In genomic region chr14:122482081-122483023, GRCm38 (mm10) we compare ENCODE assay signal across 13 mouse cellular contexts. TPM values are rescaled to one million over a fixed set of nuclear protein-coding genes. Genes with fewer than 3 reads are reported as not detected.
DNase-seq lines count a peak whose midpoint lies in the region; ATAC-seq and TF ChIP-seq lines count a peak whose summit lies in the region.
"Had no signal": no experiment of that assay in that cellular context is flagged by ENCODE, and none has a peak within 500 bp of the region (broad histone marks: within the 10 kb centered on the region; RNA-seq: fewer than 3 reads in every experiment).

No protein-coding gene starts in this region.

- peak overlapping the region; percentile 57 for H3K4me3 ChIP-seq in layer of hippocampus, adult 2 months
- no peak overlapping the region for H3K4me3 ChIP-seq in embryonic facial prominence, embryonic 12.5 days
- H3K4me3 ChIP-seq in neural tube, embryonic 15.5 days (replicated peaks): peak overlapping the region; percentile 19
- H3K4me3 ChIP-seq: intestine, embryonic 15.5 days had no signal

- H3K36me3 ChIP-seq in embryonic facial prominence, embryonic 12.5 days: no peaks in the 10 kb centered on the region
- no peaks in the 10 kb centered on the region for H3K36me3 ChIP-seq in neural tube, embryonic 15.5 days
- H3K36me3 ChIP-seq: intestine, embryonic 15.5 days had no signal

- no peak overlapping the region for H3K9ac ChIP-seq in embryonic facial prominence, embryonic 12.5 days
- H3K9ac ChIP-seq in neural tube, embryonic 15.5 days (replicated peaks): peak overlapping the region; percentile 36; the same call in 1 of the 2 replicates
- H3K9ac ChIP-seq: intestine, embryonic 15.5 days had no signal

- DNase-seq in layer of hippocampus, adult 2 months (ENCODE audit: low spot score in 2 of 2): no peak
- no peak for DNase-seq in layer of hippocampus, adult 9-10 months (ENCODE audit: low spot score)
- DNase-seq in induced T-regulatory cell, adult 2 months (ENCODE audit: low read depth): peak; percentile 9
- no peak for DNase-seq in thymus, postnatal 0 days (ENCODE audit: low spot score)
- DNase-seq in natural killer cell, adult 2 months (ENCODE audit: low spot score in 2 of 2): no peak
- DNase-seq: spleen, adult 18-20 months had no signal

- ATAC-seq in embryonic facial prominence, embryonic 12.5 days (ENCODE audit: insufficient number of reproducible peaks, insufficient read depth, low FRiP score, low TSS enrichment): no peak
- no peak for ATAC-seq in neural tube, embryonic 15.5 days (ENCODE audit: low FRiP score)
- ATAC-seq in megakaryocyte, adult 5-6 weeks (ENCODE audit: poor library complexity, severe bottlenecking): no peak
- ATAC-seq: intestine, embryonic 15.5 days had no signal

- H3K4me2 ChIP-seq in embryonic facial prominence, embryonic 12.5 days (replicated peaks): peak overlapping the region; percentile 16
- peak overlapping the region; percentile 42 for H3K4me2 ChIP-seq in neural tube, embryonic 15.5 days
- H3K4me2 ChIP-seq: intestine, embryonic 15.5 days had no signal

- TF ChIP-seq CTCF in layer of hippocampus, adult 2 months (conservative IDR thresholded peaks at IDR 0.05): no peak

- under 1% methylated on average over 38 of the region's 38 CpGs for WGBS in embryonic facial prominence, embryonic 12.5 days
- 5% methylated on average over 38 of the region's 38 CpGs for WGBS in neural tube, embryonic 15.5 days

- peaks cover 73% of the 10 kb centered on the region for H3K27me3 ChIP-seq in embryonic facial prominence, embryonic 12.5 days
- peaks cover 76% of the 10 kb centered on the region for H3K27me3 ChIP-seq in neural tube, embryonic 15.5 days (replicated peaks)

- H3K27ac ChIP-seq in layer of hippocampus, adult 2 months: peak overlapping the region; percentile 70
- H3K27ac ChIP-seq in embryonic facial prominence, embryonic 12.5 days: no peak overlapping the region
- H3K27ac ChIP-seq in neural tube, embryonic 15.5 days (replicated peaks): peak overlapping the region; percentile 60
- H3K27ac ChIP-seq: intestine, embryonic 15.5 days had no signal

- no peaks in the 10 kb centered on the region for H3K4me1 ChIP-seq in embryonic facial prominence, embryonic 12.5 days
- 0 out of 2 replicates have a peak, but pooled peaks cover 8% of the 10 kb centered on the region for H3K4me1 ChIP-seq in neural tube, embryonic 15.5 days
- H3K4me1 ChIP-seq: intestine, embryonic 15.5 days had no signal

- H3K9me3 ChIP-seq in embryonic facial prominence, embryonic 12.5 days: no peaks in the 10 kb centered on the region
- no peaks in the 10 kb centered on the region for H3K9me3 ChIP-seq in neural tube, embryonic 15.5 days (replicated peaks)
- H3K9me3 ChIP-seq: intestine, embryonic 15.5 days had no signal

RNA-seq across cellular contexts. Expression of gene Zic2, which starts 7.1 kb away (rescaled TPM):
- 10 to 100 TPM; 17.7 to 21.9 TPM for total RNA-seq in layer of hippocampus, adult 2 months (2021)
- 3.7 and 4.9 TPM in 2 replicates for polyA plus RNA-seq in embryonic facial prominence, embryonic 12.5 days (2016; fragmentation: Nextera tagmentation; extraction: Ambion mirVana)
- polyA plus RNA-seq in neural tube, embryonic 15.5 days (2015; fragmentation: Nextera tagmentation; extraction: Ambion mirVana): 5.1 and 6.8 TPM in 2 replicates
- polyA plus RNA-seq in thymus, postnatal 0 days (2015; fragmentation: Nextera tagmentation; extraction: Ambion mirVana): not detected in 2 replicates
- total RNA-seq in megakaryocyte, adult 5-6 weeks (2015): not detected in 2 replicates
- not detected in 2 replicates for total RNA-seq in megakaryocyte, adult 5-6 weeks (2017)
- total RNA-seq: megakaryocyte-erythroid progenitor cell, adult 5-6 weeks had no signal
- polyA plus RNA-seq: intestine, embryonic 15.5 days had no signal

RNA-seq across cellular contexts. Expression of gene Gm10837, which starts 8.0 kb away (rescaled TPM):
- total RNA-seq in layer of hippocampus, adult 2 months (2021): not detected
- not detected in 2 replicates for polyA plus RNA-seq in embryonic facial prominence, embryonic 12.5 days (2016; fragmentation: Nextera tagmentation; extraction: Ambion mirVana)
- polyA plus RNA-seq in neural tube, embryonic 15.5 days (2015; fragmentation: Nextera tagmentation; extraction: Ambion mirVana): 0.23 and 0.27 TPM in 2 replicates
- polyA plus RNA-seq in thymus, postnatal 0 days (2015; fragmentation: Nextera tagmentation; extraction: Ambion mirVana): not detected in 2 replicates
- not detected in 2 replicates for total RNA-seq in megakaryocyte, adult 5-6 weeks (2015)
- not detected in 2 replicates for total RNA-seq in megakaryocyte, adult 5-6 weeks (2017)
- total RNA-seq: left cerebral cortex, postnatal 36 days; megakaryocyte-erythroid progenitor cell, adult 5-6 weeks had no signal
- polyA plus RNA-seq: C2C12; intestine, embryonic 15.5 days had no signal

RNA-seq across cellular contexts. Expression of gene Zic5, which starts 16.9 kb away (rescaled TPM):
- total RNA-seq in layer of hippocampus, adult 2 months (2021): 1 to 10 TPM; 3.9 to 4.4 TPM
- 4.8 and 5.4 TPM in 2 replicates for polyA plus RNA-seq in embryonic facial prominence, embryonic 12.5 days (2016; fragmentation: Nextera tagmentation; extraction: Ambion mirVana)
- 3.9 and 6.2 TPM in 2 replicates for polyA plus RNA-seq in neural tube, embryonic 15.5 days (2015; fragmentation: Nextera tagmentation; extraction: Ambion mirVana)
- not detected in 2 replicates for polyA plus RNA-seq in thymus, postnatal 0 days (2015; fragmentation: Nextera tagmentation; extraction: Ambion mirVana)
- total RNA-seq in megakaryocyte, adult 5-6 weeks (2015): not detected in 2 replicates
- not detected in 2 replicates for total RNA-seq in megakaryocyte, adult 5-6 weeks (2017)
- total RNA-seq: megakaryocyte-erythroid progenitor cell, adult 5-6 weeks had no signal
- polyA plus RNA-seq: intestine, embryonic 15.5 days had no signal

RNA-seq across cellular contexts. Expression of gene Gm5089, which starts 31.4 kb away (rescaled TPM):
- total RNA-seq in layer of hippocampus, adult 2 months (2021): under 1 TPM; 0.17 to 0.36 TPM
- 0.38 and 0.47 TPM in 2 replicates for polyA plus RNA-seq in embryonic facial prominence, embryonic 12.5 days (2016; fragmentation: Nextera tagmentation; extraction: Ambion mirVana)
- polyA plus RNA-seq in neural tube, embryonic 15.5 days (2015; fragmentation: Nextera tagmentation; extraction: Ambion mirVana): 0.14 and 0.60 TPM in 2 replicates
- polyA plus RNA-seq in thymus, postnatal 0 days (2015; fragmentation: Nextera tagmentation; extraction: Ambion mirVana): not detected in 2 replicates
- not detected in 2 replicates for total RNA-seq in megakaryocyte, adult 5-6 weeks (2015)
- not detected in 2 replicates for total RNA-seq in megakaryocyte, adult 5-6 weeks (2017)
- total RNA-seq: megakaryocyte-erythroid progenitor cell, adult 5-6 weeks had no signal
- polyA plus RNA-seq: C2C12; intestine, embryonic 15.5 days had no signal

RNA-seq across cellular contexts. Expression of gene Pcca, which starts 51.8 kb away (rescaled TPM):
- total RNA-seq in layer of hippocampus, adult 2 months (2021): 10 to 100 TPM; 41.2 to 44.3 TPM
- polyA plus RNA-seq in embryonic facial prominence, embryonic 12.5 days (2016; fragmentation: Nextera tagmentation; extraction: Ambion mirVana): 35.3 and 36.5 TPM in 2 replicates
- polyA plus RNA-seq in neural tube, embryonic 15.5 days (2015; fragmentation: Nextera tagmentation; extraction: Ambion mirVana): 27.5 and 28.1 TPM in 2 replicates
- 14.9 and 15.6 TPM in 2 replicates for polyA plus RNA-seq in thymus, postnatal 0 days (2015; fragmentation: Nextera tagmentation; extraction: Ambion mirVana)
- 25.3 and 27.3 TPM in 2 replicates for total RNA-seq in megakaryocyte, adult 5-6 weeks (2015)
- 22.8 and 25.4 TPM in 2 replicates for total RNA-seq in megakaryocyte, adult 5-6 weeks (2017)
